Mouse (Mus musculus): ENCODE measurements around the gene Slc25a13. TPM values are rescaled to one million over a fixed set of nuclear protein-coding genes. Genes with fewer than 3 reads are reported as not detected.

Slc25a13 gene
- polyA plus RNA-seq, 1 experiment = 0.75 TPM

GRCm38 (mm10) chr6:5997535-5997934, 219.4 kb downstream of the Slc25a13 start:
- TF ChIP-seq POLR2A (IDR thresholded peaks at IDR 0.05; ENCODE audit: low read depth, low read length) = no peak
- TF ChIP-seq CTCF (IDR thresholded peaks at IDR 0.05; ENCODE audit: extremely low read depth, insufficient read depth, insufficient read length, insufficient replicate concordance) = no peak
- Histone ChIP-seq H3K27me3 (ENCODE audit: control insufficient read depth, insufficient read depth, low read length) (no peaks in the 10 kb centered on the region), H3K4me3 (ENCODE audit: extremely low read depth, insufficient read depth, insufficient read length) (no peak overlapping the region), H3K4me1 (ENCODE audit: control insufficient read depth, insufficient read depth, insufficient read length) (no peaks in the 10 kb centered on the region), H3K27ac (ENCODE audit: insufficient read depth, low read length) (no peak overlapping the region), H3K36me3 (ENCODE audit: control insufficient read depth, insufficient read depth, low read length) (no peaks in the 10 kb centered on the region)
- WGBS = 21% methylated on average over 6 of the region's 6 CpGs
- no peak for DNase-seq (ENCODE audit: low read depth in 1 of 2, low spot score in 2 of 2)

GRCm38 (mm10) chr6:5993056-5993455, 223.9 kb downstream of the Slc25a13 start:
- Histone ChIP-seq H3K36me3 (ENCODE audit: control insufficient read depth, insufficient read depth, low read length) (no peaks in the 10 kb centered on the region), H3K27ac (ENCODE audit: insufficient read depth, low read length) (no peak overlapping the region), H3K4me1 (ENCODE audit: control insufficient read depth, insufficient read depth, insufficient read length) (no peaks in the 10 kb centered on the region), H3K4me3 (ENCODE audit: extremely low read depth, insufficient read depth, insufficient read length) (no peak overlapping the region), H3K27me3 (ENCODE audit: control insufficient read depth, insufficient read depth, low read length) (no peaks in the 10 kb centered on the region)
- TF ChIP-seq POLR2A (IDR thresholded peaks at IDR 0.05; ENCODE audit: low read depth, low read length) = no peak
- no peak for TF ChIP-seq CTCF (IDR thresholded peaks at IDR 0.05; ENCODE audit: extremely low read depth, insufficient read depth, insufficient read length, insufficient replicate concordance)
- WGBS = 76% methylated on average over 7 of the region's 7 CpGs
- no peak for DNase-seq (ENCODE audit: low read depth in 1 of 2, low spot score in 2 of 2)

DNA sequence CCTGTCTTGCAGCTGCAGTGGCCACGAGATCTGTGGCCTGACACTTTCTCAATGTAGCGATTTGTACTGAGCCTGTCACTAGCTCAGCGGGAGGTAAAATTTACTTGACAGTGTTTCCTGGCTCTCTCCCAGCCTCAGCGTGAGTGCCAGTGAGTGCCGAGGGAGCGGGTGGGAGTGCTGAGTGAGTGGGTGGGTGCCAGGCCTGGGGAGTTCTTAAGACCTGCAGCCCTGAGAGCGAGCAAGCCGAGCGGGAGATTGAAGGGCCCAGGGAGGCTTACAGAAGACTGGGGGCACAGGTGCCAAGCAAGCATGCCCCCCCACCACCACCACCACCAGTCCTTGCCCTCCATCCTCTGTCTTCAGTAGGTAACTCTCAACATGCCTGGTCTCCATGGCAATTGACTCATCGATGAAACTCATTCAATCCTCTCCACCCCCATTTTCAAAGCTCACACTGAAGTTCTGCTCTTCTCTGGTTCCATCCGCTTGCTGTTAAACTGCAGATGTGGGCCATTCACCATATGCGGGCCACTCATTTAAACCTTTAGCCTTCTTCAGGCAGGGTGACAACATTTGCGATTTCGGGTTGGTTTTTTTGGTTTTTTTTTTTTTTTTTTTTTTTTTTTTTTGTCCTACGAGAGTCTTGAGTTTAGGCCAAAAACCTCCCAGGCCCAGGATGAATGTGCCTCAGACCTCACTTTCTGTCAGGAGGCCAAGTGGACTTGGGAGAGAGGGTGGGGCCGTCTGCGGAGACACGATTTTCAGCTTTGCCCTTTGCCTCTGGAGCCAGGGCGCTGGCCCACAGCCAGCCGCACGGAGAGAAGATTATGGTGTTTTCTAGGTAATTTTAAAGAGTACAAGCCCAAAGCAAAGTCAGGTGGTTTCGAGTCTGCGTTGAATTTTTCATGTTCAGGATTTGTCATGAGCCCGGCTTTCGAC, 224.9 kb downstream of the Slc25a13 start:
- no peak for TF ChIP-seq POLR2A (IDR thresholded peaks at IDR 0.05; ENCODE audit: low read depth, low read length)
- no peak for TF ChIP-seq CTCF (IDR thresholded peaks at IDR 0.05; ENCODE audit: extremely low read depth, insufficient read depth, insufficient read length, insufficient replicate concordance)
- no peaks in the 10 kb centered on the region for H3K4me1 ChIP-seq (ENCODE audit: control insufficient read depth, insufficient read depth, insufficient read length)
- H3K27me3 ChIP-seq (ENCODE audit: control insufficient read depth, insufficient read depth, low read length) = no peaks in the 10 kb centered on the region
- no peak for DNase-seq (ENCODE audit: low read depth in 1 of 2, low spot score in 2 of 2)
- WGBS = 78% methylated on average over 25 of the region's 25 CpGs
- no peaks in the 10 kb centered on the region for H3K36me3 ChIP-seq (ENCODE audit: control insufficient read depth, insufficient read depth, low read length)
- no peak overlapping the region for H3K4me3 ChIP-seq (ENCODE audit: extremely low read depth, insufficient read depth, insufficient read length)
- no peak overlapping the region for H3K27ac ChIP-seq (ENCODE audit: insufficient read depth, low read length)

DNA sequence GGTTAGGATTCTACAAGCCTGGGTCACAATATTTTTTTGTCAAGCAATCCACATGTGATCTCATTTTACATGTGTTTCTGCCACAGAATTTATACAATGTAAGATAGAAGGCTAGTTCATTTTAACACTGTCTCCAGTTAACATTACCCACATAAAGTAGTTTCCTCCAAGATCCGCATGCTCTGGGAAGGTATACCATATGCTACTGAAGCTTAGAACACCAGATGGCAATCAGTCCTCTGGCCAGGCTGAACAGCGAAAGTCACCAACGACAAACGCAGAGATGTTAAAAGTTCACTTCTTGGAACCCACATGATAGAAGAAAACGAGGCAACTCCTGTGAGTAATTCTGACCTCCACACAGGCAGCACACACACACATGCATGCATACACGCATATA, 225.7 kb downstream of the Slc25a13 start:
- DNase-seq (ENCODE audit: low read depth in 1 of 2, low spot score in 2 of 2) = no peak
- Histone ChIP-seq H3K27ac (ENCODE audit: insufficient read depth, low read length) (no peak overlapping the region), H3K4me3 (ENCODE audit: extremely low read depth, insufficient read depth, insufficient read length) (no peak overlapping the region), H3K4me1 (ENCODE audit: control insufficient read depth, insufficient read depth, insufficient read length) (no peaks in the 10 kb centered on the region), H3K27me3 (ENCODE audit: control insufficient read depth, insufficient read depth, low read length) (no peaks in the 10 kb centered on the region), H3K36me3 (ENCODE audit: control insufficient read depth, insufficient read depth, low read length) (no peaks in the 10 kb centered on the region)
- TF ChIP-seq CTCF (IDR thresholded peaks at IDR 0.05; ENCODE audit: extremely low read depth, insufficient read depth, insufficient read length, insufficient replicate concordance) (no peak), POLR2A (IDR thresholded peaks at IDR 0.05; ENCODE audit: low read depth, low read length) (no peak)
- 89% methylated on average over 6 of the region's 6 CpGs for WGBS
